Mouse (Mus musculus): ENCODE results near the gene Zmynd8.
"Not testable (repeated sequence)": the region's sequence is repeated elsewhere in the genome, so short reads cannot be mapped to it uniquely, and the experiment has no call there.

The Zmynd8 gene

GRCm38 (mm10) chr2:165828770-165829169, 70.0 kb downstream of the Zmynd8 start:
- DNase-seq: no peak

GRCm38 (mm10) chr2:165825964-165826712, 72.7 kb downstream of the Zmynd8 start:
- DNase-seq: peak; percentile 91

GRCm38 (mm10) chr2:165825261-165825900, 73.4 kb downstream of the Zmynd8 start:
- DNase-seq: no peak

GRCm38 (mm10) chr2:165824826-165825225, 74.0 kb downstream of the Zmynd8 start:
- no peak for DNase-seq

GRCm38 (mm10) chr2:165822478-165822877, 76.3 kb downstream of the Zmynd8 start:
- DNase-seq: no peak

- no peak for DNase-seq
These were observed 77.1 kb downstream of the Zmynd8 start for GRCm38 (mm10) chr2:165821671-165822070.

GRCm38 (mm10) chr2:165820504-165821095, 78.2 kb downstream of the Zmynd8 start:
- no peak for DNase-seq

- no peak for DNase-seq
These were observed 78.7 kb downstream of the Zmynd8 start for GRCm38 (mm10) chr2:165820073-165820472.

- DNase-seq: peak; percentile 74
These were observed 79.5 kb downstream of the Zmynd8 start for GRCm38 (mm10) chr2:165818985-165819948.

GRCm38 (mm10) chr2:165818570-165818969, 80.2 kb downstream of the Zmynd8 start:
- no peak for DNase-seq

GRCm38 (mm10) chr2:165817437-165817836, 81.4 kb downstream of the Zmynd8 start:
- DNase-seq: no peak

- DNase-seq: no peak
These were observed 83.5 kb downstream of the Zmynd8 start for GRCm38 (mm10) chr2:165815103-165815880.

GRCm38 (mm10) chr2:165812889-165813288, 85.9 kb downstream of the Zmynd8 start:
- no peak for DNase-seq

- DNase-seq: peak; percentile 84
These were observed 87.3 kb downstream of the Zmynd8 start for GRCm38 (mm10) chr2:165811536-165811935.

GRCm38 (mm10) chr2:165809901-165810477, 88.8 kb downstream of the Zmynd8 start:
- DNase-seq: no peak

- DNase-seq: no peak
These were observed 89.7 kb downstream of the Zmynd8 start for GRCm38 (mm10) chr2:165809091-165809490.

GRCm38 (mm10) chr2:165808179-165808975, 90.4 kb downstream of the Zmynd8 start:
- no peak for DNase-seq

- DNase-seq: not testable (repeated sequence)
These were observed 98.6 kb downstream of the Zmynd8 start for GRCm38 (mm10) chr2:165800174-165800573.

- DNase-seq: no peak
These were observed 100.9 kb downstream of the Zmynd8 start for GRCm38 (mm10) chr2:165797876-165798275.

- DNase-seq: no peak
These were observed 105.6 kb downstream of the Zmynd8 start for GRCm38 (mm10) chr2:165793283-165793638.

Measured in kidney, postnatal 10 days (tissue).